Mouse (Mus musculus) thymus, adult 18-20 months (tissue): Measurements from ENCODE around the gene Eif4enif1.
A peak's percentile ranks its signal among the peaks of the same experiment; 100 is the strongest.
"Not testable (repeated sequence)": the region's sequence is repeated elsewhere in the genome, so short reads cannot be mapped to it uniquely, and the experiment has no call there.

Experiments used
- DNase-seq, 2 experiments: peaks; one replicate each; pipeline ENCODE4 v3.0.0; 2022; ENCODE audit warnings: mixed read lengths in 2 of 2

Gene Eif4enif1

DNA sequence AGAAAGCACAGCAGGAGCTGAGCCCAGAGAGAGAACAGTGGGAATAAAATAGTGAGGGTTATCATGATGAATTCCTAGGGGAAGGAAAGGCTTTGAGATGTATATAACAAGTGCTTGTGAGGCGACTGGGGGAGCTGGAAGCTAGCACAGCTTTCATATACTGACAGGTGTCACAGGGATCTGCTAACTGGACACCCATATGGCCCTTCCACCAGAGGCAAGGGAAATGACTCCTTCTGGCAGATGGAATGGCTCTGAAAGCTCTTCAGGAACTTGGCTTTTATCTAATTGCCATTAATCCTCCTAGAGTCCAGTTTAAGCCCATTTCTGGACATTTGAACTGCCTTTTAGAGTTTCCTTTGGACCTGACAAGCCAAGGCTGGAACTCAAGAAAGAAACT, 20.2 kb upstream of the Eif4enif1 start:
- DNase-seq: not testable (repeated sequence)

DNA sequence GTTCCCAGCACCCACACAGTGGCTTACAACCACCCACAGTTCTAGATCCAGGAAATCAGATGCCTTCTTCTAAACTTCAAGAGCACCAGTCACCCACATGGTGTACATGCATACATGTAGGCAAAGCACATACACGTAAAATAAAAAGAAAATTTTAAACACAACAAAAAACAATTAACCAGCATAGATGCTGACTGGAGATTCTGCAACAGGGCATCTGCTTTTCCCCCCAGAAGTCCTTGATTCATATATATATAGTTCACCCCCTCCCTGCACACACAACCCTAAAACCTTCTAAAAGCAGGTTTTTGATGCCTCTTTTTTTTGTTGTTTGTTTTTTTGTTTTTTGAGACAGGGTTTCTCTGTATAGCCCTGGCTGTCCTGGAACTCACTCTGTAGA, 19.5 kb upstream of the Eif4enif1 start:
- DNase-seq: not testable (repeated sequence)

DNA sequence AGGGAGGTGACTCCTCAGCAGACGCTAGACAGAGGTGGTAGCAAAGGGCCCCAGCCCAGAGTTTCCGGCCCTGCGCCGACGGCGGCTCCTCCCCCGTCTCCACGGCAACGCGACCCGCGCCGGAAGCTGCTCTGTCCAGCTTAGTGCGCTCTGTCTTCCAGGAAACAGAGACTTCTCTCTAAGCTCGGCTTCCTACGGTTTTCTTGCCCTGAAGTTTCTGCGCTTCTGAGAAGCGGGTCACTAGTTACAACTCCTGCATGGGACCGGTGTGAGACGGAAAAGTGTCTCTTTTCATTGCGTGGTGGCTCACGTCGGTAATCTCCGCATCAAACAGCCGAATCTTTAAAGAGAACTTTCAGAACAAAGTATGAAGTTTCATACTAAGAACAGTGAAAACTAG, 8.8 kb upstream of the Eif4enif1 start, which contains the start of gene Sfi1:
Gene Sfi1, minus strand, starts transcription at position 101 of the 400 bp plus-strand sequence.
- no peak for DNase-seq

DNA sequence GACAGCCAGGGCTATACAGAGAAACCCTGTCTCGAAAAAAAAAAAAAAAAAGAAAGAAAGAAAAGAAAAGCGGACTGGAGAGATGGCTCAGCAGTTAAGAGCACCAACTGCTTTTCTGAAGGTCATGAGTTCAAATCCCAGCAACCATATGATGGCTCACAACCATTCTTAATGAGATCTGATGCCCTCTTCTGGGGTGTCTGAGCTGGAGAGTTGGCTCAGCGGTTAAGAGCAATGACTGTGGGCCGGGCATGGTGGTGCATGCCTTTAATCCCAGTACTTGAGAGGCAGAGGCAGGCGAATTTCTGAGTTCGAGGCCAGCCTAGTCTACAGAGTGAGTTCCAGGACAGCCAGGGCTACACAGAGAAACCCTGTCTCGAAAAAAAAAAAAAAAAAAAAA, 1.6 kb upstream of the Eif4enif1 start:
- DNase-seq: not testable (repeated sequence)

DNA sequence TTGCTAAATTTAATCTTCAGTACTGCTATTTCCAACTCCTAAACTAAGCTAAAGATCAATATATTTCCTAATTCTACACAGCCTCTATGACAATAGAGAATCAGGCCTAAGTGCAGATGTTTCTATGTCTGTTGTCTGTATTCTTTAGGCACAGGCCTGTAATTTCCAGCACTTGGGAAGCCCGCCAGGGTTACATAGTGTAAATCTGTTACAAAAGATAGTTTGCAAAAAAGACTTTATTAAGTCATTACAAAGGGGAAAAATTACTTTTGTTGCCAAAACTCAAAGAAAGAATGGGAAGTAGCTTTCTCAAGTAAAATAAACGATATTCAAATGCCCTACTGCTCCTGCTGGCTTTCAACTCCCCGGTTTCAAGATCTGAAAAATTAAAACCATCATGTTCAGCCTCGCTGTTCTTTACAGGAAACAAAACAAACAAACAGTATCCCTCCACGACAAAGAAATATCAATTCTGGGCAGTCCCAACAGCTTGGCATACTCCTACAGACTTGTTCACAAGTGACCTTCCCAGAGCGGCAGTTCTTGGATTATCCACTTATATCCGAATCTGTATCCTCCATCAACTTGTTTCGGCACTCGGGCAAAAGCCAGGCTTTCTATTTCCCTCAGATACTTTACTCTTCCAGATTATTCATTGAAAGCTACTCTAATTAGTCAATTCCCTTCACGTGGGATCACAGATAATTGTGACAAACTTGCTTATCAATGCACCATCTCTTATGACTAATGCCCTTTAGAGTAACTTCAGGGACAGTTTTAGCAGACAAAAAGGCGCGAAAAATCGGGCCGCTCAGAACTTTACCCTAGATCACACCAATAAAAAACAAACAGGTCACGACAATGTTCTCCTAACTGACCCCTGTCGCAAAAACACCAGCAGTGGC, 614 bp upstream of the Eif4enif1 start:
- DNase-seq: peak in 1 of 2 experiments; percentile 9

DNA sequence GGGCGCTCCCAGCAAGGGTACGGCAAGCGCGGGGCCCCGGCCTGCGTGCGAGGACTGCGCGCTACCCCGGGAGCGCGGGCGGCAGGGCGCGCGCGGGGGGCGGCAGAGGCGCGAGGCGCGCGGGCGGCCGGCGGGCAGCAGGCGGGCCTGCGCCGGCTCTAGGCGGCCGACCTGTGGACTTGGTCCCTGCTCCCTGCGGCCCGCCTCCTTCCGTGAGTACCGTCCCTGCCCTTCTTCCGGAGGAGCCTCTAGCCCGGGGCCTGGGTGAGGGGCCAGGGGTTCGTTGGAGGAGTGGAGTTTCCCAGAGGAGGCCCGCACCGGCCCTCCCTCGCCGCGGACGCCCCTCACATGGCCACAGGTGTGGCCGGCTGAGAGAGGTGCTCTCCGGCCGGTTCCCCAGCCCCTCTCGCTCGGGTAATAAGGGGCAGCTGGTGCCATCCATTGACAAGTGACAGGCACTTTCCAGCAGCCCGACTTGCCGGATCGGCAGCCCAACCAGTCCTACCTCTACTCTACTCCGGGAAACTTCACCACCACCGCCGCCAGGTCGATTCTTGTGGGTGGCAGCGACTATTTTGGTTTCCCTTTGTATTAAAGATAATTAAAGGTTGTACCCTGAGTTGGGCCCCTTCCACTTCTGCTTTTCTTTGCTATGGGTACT, 719 bp downstream of the Eif4enif1 start:
- DNase-seq: peak; percentile 46 to 63

DNA sequence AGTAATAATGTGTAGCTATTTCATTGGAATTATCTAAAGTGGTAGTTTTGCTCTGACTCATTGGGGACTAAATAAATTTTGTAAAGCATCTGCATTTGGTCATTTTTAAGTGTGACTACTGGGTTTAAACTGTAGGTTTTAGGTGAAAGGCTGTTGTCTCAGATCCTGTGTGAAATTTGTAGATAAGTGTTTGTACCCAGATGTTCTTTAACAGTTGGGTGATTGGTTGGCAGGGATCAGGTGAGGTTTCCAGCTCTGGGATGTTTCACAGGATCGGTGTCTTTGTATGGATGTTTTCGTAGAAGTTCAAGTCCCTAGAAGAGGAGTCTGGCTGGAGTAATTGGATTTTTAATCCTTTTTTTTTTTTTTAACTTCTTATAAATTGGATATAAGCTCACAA, 1.6 kb downstream of the Eif4enif1 start:
- no peak for DNase-seq

DNA sequence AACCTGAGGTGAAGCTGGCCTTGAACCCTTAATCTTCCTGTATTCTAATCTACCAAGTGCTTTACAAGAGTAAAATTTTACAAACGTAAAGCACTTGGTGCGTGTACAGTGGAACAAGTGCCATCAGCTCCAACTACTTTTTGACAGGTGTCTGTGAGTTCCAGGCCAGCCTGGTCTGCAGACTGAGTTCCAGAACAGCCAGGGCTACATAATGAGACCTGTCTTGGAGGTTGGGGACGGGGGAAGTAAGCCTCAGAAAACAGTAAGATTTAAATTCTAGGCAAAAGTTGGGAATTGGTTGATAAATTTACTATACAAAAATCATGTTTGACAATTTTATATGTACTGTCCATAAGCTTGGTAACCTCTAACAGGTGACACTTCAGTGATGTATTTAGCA, 3.0 kb downstream of the Eif4enif1 start:
- DNase-seq: no peak

DNA sequence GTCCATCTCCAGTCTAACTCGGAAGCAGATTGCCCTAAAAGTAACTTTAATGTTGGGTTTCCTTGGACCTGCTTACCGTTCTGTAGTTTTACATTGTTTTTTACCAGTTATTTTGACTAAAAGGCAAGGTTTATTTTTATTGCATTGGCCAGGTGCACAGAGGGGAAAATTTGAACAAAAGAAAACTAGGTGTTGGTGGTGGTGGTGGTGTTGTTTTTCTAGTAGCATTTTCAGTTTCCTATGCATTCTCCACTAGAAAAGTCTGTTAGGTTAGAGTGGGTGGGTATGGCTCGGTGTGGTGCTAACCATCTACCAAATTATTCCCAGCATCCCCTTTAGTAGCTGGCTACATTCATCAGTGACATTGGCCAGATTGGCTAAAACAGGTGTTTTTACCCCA, 4.6 kb downstream of the Eif4enif1 start:
- no peak for DNase-seq

DNA sequence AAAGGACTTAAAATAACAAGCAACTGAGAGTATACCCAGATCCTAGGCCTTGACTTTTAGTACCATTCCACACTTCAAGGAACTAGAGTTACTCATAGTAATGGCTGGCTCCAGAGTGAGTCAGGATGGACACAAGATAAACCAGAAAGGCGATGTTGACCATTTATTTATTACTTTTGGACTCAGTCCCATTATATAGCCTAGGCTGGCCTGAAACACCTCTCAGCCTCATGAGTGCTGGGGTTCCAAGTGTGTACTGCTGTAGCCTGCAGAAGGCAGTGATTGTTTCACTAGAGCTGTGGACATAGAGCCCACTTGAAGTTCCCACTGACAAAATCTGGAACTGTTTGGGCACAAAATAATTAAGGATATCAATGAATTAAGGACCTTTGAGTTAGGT, 10.3 kb downstream of the Eif4enif1 start:
- no peak for DNase-seq

DNA sequence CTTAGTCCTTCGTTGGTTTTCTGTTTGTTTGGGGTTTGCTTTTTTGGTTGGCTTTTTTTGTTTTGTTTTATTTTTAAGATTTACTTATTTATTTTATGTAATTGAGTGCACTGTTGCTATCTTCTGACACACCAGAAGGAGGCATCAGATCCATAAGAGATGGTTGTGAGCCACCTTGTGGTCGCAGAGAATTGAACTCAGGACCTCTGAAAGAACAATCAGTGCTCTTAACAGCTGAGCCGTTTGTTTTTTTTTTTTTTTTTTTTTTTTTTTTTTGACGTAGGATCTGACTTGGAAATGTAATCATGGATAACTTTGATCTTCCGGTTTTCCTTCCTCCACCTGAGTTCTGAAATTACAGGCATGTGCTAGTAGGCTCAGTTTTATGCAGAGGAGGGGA, 20.9 kb downstream of the Eif4enif1 start:
- no peak for DNase-seq

DNA sequence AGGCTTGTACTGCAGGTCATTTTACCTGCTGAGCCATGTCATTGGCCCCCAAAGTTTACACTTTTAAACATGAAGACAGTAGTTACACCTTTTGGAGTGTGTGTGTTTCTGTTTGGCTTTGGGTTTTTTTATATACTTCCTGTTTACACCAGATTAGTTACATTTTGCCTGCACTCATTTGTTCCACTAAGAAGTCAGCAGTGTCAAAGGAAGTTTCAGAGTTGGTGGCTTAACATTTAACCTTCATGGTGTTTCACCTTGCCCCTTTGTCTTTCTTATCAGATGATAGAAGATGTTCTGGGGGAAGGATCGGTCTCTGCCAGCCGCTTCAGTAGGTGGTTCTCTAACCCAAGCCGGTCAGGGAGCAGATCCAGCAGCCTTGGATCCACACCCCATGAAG, 24.9 kb downstream of the Eif4enif1 start:
- no peak for DNase-seq

DNA sequence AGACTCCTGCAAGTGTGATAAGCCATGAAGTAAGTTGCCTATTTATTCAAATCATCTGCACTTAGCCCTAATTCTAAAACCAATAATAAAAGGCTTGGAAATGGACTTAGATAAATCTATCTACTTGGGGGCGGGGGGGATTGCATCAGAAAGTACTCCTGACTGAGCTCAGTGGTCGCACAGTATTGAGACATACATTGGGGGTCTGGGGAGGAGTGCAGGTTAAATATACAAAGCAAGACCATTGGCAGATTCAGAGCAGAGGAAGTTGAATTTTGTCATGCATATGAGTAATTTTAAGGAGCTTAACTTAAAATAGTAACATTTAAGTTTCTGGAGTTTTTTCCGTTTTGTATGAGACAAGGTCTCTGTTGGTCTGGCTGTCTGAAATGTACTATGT, 30.1 kb downstream of the Eif4enif1 start:
- no peak for DNase-seq

DNA sequence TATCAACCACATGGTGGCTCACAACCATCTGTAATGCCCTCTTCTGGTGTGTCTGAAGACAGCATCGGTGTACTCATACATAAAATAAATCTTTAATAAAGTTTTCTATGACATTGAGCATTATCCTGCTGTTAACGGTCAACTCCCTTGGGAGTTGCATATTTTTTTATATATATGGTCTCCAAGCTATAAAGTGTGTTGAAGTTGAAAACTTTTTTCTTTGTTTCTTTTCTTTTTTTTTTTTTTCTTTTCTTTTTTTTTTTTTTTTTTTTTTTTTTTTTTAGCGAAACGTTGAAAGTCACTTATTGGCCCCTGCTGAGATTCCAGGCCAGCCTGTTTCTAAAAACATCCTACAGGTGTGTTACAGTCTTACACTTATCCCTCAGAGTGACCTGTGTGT, 31.5 kb downstream of the Eif4enif1 start:
- no peak for DNase-seq

DNA sequence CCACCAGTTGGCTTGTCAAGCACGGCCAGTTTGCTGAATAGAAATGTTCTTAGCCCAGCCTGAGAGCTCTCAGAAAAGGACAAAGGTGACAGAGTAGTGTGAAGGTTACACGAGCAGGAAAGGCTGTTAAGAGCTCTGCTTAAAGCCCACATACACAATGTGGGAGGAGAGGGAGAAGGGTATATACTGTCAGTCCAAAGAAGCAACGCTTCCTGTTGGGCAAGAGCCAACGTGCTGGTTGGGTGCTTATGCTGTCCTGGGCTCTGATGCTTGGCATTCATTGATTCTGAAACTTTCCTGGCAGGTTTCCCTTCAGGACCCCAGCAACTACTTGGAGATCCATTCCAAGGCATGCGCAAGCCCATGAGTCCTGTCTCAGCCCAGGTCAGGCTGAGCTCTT, 33.1 kb downstream of the Eif4enif1 start:
- no peak for DNase-seq

DNA sequence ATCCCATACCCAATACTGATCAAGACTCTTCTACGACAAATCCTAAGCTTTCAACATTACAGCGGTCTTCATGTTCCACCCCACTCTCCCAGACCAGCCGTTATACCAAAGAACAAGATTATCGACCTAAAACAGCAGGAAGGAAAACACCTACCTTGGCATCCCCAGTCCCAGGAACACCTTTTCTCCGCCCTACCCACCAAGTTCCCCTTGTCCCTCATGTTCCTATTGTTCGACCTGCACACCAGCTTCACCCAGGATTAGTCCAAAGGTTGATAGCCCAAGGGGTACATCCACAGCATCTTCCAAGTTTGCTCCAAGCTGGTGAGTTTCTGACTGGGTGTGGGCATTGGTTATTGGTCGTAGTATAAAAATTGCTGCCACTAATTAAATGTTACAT, 40.2 kb downstream of the Eif4enif1 start:
- DNase-seq: no peak

DNA sequence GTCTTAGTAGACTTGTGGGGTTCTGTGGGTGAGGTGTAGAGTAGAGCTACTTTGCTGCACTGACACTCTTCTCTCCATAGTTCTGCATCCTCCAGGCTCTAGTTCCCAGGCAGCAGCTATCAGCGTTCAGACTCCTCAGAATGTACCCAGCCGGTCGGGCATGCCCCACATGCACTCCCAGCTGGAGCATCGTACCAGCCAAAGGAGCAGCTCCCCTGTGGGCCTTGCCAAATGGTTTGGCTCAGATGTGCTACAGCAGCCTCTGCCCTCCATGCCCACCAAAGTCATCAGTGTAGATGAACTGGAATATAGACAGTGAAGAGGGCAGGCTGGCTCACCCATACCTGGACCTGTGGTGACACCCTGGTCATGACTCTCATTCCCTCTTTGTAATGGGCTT, 41.6 kb downstream of the Eif4enif1 start:
- DNase-seq: no peak

DNA sequence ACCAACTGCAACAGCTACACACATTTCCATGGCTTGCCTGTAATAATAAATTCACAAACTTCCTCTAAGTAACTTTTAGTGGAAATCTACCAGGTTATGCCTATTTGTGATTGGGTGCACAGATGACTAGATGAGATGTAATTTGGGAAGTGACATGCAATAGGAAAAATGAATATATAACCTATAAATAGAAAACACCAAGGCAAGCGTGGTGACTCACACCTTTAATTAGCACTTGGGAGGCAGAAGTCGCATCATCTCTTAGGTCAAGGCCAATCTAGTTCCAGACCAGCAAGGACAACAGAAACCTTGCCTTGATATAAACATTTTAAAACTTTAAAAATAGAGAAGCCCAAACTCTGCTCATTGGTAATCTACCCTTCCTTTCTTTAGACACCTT, 45.2 kb downstream of the Eif4enif1 start:
- no peak for DNase-seq

DNA sequence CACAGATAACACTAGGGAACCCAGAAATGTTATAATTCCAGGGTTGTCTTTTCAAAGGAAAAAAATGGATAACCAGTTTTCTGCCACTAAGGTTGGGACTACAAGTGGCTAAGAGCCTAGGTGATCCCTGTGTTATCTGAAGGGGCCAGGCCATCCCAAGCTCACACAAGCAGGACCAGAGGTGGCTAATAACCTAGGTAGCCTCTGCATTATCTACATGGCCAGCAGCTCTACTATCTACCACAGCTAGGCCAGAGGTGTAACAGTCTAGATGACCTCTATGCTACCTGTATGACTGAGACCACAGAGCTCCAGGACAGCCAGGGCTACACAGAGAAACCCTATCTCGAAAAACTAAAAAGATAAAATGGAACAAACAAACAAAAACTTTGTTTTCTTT, 57.3 kb downstream of the Eif4enif1 start:
- no peak for DNase-seq

DNA sequence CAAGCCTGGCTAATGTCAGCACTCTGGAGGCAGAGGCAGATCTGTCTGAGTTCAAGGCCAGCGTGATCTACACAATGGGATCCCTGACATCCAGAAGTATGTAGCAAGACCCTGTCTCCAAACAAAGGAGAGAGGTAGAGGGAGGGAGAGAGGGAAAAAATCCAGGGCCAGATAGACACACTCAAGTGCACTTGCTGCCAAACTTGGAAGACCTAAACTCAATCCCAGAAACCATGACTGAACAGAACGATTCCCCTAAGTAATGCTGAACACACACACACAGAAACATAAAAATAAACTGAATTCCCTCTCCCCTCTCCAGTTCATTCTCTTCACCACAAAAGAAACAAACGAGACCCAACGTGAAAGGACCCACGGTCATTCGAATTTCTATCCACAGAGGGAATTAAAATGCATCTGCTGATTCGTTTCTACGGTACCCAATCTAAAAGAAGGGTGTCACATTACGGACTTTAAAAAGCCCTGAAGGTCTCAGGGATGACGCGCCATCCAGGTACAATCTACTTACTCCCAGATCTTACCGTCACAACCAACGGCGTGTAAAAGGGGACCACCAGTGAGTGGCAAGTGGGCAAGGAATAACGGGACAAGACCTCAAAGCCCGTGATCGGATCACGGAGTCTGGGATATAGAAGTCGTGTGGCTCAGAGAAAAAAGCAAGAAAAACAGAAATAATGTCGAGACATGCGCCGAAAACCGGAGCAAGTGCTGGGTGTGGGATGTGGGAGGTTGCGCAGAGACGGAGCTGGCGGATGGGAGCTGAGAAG, 63.3 kb downstream of the Eif4enif1 start:
- no peak for DNase-seq

DNA sequence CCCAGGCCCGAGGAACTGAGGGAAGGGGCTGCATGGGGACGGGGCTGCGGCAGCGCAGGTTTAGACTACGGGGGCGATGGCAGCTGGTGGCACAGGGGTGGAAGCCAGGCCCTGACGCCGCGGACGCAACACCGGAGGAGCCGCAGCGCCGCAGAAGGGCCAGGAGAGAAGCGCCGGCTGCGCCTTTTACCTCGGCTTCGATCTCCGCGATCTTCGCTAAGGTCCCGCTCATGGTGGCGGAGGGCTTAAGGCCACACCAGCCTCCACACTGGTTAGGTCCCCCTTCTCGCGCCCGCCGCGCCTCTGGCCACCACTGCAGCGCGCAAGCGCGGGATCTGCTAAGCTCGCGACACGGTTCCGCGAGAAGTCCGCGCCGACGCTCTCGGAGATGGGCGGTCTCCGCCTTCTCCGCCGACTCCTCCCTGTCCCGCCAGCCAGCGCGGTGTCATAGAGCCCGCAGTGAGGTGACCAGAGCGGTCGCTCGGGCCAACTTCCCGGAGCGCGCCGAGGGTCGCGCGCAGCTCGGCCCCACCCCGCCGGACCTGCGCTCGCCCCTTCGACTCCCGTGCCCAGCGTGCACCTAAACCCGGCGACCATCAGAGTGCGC, 64.0 kb downstream of the Eif4enif1 start, which contains the start of gene Drg1:
Gene Drg1, minus strand, starts transcription at position 337 of the 607 bp plus-strand sequence.
- peak; percentile 88 to 89 for DNase-seq

DNA sequence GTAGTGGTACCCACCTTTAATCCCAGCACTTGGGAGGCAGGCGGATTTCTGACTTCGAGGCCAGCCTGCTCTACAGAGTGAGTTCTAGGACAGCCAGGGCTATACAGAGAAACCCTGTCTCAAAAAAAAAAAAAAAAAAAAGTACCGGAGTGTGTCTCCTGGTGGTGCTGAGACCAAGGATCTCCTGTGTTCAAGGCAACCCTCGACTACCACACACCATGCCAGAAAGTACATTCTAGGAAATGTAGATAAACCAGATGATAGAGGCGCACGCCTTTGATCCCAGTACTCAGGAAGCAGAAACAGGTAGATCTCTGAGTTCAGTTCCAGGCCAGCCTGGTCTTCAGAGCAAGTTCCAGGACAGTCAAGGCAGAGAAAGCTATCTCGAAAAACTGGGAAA, 64.9 kb downstream of the Eif4enif1 start:
- peak in 1 of 2 experiments; percentile 14 for DNase-seq

DNA sequence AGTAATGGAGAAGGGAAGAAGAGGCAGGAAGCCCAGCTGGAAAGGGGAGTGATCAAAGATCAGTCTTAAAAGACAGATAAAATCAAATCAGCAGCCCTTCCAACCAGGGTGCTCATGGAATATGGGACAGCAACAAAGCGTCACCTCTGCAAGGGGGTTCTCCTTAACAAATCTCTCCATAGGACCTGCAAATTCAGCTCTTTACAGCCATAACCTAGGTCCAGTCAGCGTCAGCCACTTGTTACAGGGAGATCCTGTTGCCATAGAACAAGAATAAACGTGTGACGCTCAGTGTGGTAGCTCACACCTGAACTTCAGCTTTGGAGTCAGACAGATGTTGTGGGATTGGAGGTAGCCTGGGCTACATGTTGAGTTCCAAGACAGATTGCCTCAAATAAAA, 67.0 kb downstream of the Eif4enif1 start:
- DNase-seq: no peak
